Mouse (Mus musculus): Measurements from ENCODE around the gene Hypk.

The Hypk gene

DNA sequence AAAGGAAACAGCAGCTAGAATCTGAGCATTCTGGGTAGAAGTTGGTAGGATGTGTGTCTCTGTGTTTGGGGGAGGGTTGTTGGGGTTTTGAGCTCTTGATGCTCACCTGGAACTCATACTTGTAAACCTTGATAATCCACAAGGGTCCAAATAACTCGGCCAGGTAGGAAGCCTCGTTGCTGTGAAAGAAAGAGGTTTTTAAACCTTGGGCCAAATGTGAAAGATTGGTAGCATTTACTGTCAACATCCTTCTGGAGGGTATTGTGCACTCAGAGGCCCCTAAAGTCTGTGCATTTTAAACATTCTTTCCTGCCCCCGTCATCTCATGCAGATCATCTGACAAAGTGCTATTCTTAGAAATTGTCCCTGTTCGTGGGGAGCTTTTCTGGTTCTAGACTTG, at the start of gene Hypk:
TSS of gene Hypk (plus strand) at position 301 of the 400 bp plus-strand sequence.
- no peak for DNase-seq (ENCODE audit: low spot score)

DNA sequence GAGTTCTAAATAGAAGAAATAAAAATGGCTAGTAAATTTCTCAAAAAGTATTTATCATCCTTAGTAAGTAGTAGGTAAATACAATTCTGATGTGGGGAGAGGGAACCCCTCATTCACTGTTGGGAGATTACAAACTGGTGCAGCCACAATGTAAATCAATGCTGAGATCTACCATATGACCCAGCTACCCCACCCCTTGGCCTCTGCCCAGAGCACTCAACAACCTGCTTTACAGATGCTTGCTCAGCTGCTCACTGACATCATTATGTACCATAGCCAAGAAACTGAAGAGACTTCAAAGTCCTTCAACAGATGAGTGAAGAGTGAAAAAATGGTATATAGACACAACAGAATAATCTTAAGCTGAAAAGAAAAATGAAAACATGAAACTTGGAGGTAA, 49.8 kb upstream of the Hypk start:
- no peak for DNase-seq (ENCODE audit: low spot score)

GRCm38 (mm10) chr2:121408160-121408559, 44.9 kb upstream of the Hypk start:
- DNase-seq (ENCODE audit: low spot score): peak; percentile 58

- DNase-seq (ENCODE audit: low spot score): no peak
Measured at GRCm38 (mm10) chr2:121412843-121413386, 40.2 kb upstream of the Hypk start.

GRCm38 (mm10) chr2:121413387-121414042, 39.6 kb upstream of the Hypk start, which contains the start of the genes Pdia3 and Catsper2:
TSS of gene Pdia3 (plus strand) at chr2:121413775.
TSS of gene Catsper2 (minus strand) at chr2:121413792.
- peak; percentile 94 for DNase-seq (ENCODE audit: low spot score)

DNA sequence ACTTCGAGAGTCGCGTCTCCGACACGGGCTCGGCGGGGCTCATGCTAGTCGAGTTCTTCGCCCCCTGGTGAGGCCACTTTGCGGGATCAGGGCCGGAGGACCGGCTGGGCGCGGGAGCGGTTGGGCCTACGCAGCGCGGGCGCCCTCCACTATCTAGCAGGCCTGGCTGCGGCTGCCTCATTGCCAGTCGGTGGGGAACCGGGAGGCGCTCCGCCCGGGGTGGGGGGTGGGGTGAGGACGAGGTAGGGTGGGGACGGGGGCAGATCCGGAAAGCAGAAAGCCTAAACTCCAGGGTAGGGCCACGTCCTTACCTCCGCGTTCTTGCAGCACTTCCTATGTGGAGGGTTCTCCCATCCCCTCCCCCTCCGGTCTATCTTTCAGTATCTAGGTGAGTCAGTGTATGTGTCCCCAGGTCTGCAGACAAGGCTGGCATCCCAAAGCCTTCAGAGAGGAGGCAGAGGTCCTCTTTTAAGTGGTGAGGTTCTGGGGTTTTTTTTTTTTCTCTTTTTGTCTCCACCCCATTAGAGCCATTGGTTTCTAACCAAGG, 38.9 kb upstream of the Hypk start:
- DNase-seq (ENCODE audit: low spot score): no peak

DNA sequence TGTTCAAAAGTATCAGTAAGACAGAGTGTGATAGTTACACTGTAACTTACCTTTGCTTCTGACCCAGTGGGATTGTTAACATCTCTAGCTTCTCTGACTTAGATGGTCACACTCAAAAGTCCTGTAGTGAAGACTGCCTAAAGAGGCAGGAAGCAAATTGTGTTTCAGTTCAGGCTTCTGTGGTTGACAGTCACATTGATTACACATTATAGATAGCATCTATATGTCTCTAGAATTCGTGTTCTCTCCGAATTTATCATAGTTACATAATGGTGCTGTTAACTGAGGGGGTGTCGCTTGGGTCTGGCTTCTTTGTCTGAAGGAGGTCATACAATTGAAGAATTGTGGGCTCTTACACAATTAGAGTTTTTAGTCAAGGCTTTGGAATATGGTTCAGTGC, 38.0 kb upstream of the Hypk start:
- no peak for DNase-seq (ENCODE audit: low spot score)

GRCm38 (mm10) chr2:121415591-121415990, 37.5 kb upstream of the Hypk start:
- no peak for DNase-seq (ENCODE audit: low spot score)

GRCm38 (mm10) chr2:121416356-121416755, 36.7 kb upstream of the Hypk start:
- no peak for DNase-seq (ENCODE audit: low spot score)

DNA sequence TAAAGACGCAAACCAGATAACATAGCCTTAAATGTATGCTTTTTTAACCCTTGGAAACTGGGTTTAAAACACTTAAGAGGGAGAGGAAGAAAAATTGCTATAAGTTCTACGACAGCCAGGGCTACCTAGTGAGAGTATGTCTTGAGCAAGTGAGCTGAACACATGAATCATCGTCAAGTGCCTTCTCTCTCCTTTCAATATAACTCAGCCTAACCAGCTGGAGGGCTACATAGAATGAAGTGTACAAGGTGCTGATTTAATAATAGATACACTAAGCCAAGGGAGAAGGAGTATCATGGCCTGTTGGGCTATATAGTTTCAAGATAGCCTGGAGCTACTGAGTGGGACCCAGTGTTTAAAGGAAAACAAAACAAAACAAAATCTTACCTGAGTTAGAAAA, 34.6 kb upstream of the Hypk start:
- no peak for DNase-seq (ENCODE audit: low spot score)

- DNase-seq (ENCODE audit: low spot score): no peak
Measured at GRCm38 (mm10) chr2:121423166-121423565, 29.9 kb upstream of the Hypk start.

DNA sequence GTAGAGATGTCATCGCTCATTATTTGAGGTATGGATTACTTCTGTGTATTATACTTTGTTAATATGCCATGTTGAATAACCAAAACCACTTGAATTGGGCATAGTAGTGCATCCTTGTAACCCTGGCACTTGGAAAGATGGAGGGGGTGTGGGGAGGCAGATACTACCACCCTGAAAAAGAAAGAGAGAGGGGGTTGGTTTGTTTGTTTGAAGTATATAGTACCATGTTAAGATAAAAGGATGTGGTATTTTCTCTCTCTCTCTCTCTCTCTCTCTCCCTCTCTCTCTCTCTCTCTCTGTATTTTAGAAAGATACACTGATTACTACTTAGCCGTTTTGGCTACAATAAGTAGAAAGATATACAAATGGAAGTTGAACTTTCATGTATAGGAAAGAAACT, 27.2 kb upstream of the Hypk start:
- DNase-seq (ENCODE audit: low spot score): no peak

DNA sequence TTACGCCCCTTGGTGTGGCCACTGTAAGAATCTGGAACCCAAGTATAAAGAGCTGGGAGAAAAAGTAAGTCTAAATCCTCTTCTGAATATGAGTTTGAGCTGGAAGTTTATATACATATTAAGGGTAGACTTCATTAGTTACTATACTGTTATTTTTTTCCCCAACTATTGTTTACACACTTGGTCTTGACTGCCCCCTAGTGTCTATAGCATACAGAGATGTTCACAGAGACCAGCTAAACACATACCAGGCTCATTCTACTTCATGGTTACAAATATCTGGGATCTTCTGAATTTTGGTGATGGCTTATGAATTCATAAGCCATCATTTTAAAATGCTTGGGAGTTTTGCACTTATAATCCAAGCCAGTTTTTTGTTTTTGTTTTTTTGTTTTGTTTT, 18.2 kb upstream of the Hypk start:
- DNase-seq (ENCODE audit: low spot score): no peak

DNA sequence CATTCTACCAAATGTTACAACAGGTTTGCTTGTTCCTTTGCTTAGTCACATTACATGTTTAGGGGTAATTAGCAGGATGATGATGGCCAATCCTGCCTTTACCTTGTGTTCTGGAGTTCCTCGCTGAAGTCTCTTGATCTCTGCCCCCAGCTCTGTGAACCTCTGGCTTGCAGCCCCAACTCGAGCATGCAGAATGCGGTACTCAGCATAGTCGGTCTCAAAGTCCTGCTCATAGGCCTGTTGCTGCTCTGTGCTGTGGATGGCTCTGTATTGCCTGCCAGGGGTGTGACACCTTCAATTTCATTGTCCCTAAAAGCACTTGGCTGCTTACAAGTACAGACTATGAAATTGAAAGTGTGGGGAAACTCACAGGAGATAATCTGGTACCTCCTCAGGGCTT, 13.3 kb upstream of the Hypk start:
- no peak for DNase-seq (ENCODE audit: low spot score)

GRCm38 (mm10) chr2:121440834-121441605, 12.1 kb upstream of the Hypk start:
- no peak for DNase-seq (ENCODE audit: low spot score)

- peak; percentile 31 for DNase-seq (ENCODE audit: low spot score)
Measured at GRCm38 (mm10) chr2:121441800-121442199, 11.3 kb upstream of the Hypk start.

DNA sequence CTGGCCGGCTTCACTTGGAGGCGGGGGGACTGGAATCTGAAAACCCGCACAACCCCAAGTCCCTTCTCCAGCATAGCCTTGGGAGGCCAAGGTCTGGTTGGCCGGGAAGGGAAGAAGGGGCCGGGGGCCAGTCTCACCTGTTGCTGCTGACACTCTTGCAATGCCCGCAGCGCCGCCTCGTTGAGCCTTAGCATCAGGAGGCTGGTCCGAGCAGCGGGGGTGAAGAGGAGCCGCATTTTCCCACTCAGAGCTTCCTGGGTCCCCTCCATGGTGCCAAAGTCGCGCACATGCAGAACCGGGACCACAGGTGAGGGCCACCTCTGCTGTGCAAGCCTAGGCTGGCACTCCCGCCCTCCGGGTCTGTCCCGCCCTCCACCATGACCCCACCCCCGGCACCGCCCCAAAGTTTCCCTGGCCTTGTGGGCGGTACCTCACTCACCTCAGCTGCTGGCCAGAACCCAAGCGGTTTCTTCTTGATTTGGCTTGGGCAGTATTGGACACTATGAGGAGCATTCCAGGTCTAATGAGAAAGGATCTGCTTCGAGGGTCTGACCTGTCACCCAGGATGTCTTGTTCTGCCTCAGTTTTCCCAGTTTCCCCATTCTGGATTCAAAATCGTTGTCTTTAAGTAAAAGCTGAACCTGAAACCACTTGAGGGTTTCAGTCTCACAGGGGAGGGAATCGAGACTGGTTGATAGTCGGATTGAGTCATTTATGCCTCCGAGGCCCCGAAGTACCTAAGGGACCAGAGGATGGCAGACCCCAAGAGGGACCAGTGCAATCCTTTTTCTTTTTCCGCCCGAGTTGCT, 10.6 kb upstream of the Hypk start:
- peak; percentile 73 for DNase-seq (ENCODE audit: low spot score)

DNA sequence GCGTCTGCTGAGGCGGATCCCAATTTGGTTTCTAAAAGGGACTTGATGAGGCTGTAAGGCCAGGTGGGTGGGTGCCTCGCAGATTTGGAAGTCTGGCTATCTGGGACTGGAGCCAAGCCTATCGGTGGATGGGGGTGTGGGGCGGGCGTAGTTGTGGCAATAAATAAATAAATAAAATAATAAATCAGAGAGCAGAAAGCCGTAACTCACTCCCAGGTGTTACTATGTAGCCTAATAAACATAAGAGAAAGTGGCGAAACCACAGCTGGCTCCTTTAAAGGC, 10.1 kb upstream of the Hypk start:
- no peak for DNase-seq (ENCODE audit: low spot score)

- no peak for DNase-seq (ENCODE audit: low spot score)
Measured at GRCm38 (mm10) chr2:121444178-121444577, 8.9 kb upstream of the Hypk start, which contains the start of gene Ell3. TSS of gene Ell3 (minus strand) at chr2:121444278.

- no peak for DNase-seq (ENCODE audit: low spot score)
Measured at GRCm38 (mm10) chr2:121445117-121445516, 8.0 kb upstream of the Hypk start.

GRCm38 (mm10) chr2:121446506-121446905, 6.6 kb upstream of the Hypk start:
- DNase-seq (ENCODE audit: low spot score): no peak

DNA sequence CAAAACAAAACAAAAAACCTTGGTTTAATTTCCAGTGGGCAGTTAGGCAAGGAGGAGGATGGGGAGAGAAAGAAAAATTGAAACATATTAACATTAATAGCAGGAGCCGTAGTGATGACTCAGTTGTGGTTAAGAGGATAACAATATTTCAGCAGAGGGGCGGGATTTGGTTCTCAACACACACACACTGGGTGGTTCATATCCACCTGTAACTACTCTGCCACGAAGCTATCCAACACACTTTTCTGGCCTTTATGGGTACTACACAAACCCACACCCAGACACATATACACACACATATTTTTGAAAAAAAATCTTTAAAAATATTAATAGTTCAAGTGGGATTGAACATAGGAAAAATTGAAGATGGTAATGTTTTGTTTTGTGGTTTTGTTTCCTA, 6.1 kb upstream of the Hypk start:
- no peak for DNase-seq (ENCODE audit: low spot score)
